Mouse (Mus musculus): Measurements from ENCODE around the gene G6pc3.
A peak's percentile ranks its signal among the peaks of the same experiment; 100 is the strongest.

G6pc3 gene

DNA sequence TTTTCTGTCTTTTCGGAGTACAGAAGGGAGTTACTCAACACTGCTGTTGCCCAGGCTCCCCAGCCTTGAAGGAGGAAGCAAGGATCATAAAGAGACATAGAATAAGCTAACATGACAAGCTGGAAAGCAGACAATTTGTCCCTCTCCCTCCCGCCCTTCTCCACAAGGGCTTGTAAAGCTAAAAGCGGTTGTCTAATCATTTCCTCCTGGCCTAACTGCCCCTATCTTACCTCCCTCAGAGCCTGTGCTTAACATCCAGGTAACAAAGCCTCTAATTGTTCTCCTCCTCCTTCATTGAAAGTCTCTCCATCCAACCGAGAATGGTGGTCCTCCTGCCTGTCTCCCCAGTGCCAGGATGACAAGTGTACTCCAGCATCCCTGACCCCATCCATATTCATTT lies 1.4 kb downstream of the G6pc3 start:
- DNase-seq, result no peak

DNA sequence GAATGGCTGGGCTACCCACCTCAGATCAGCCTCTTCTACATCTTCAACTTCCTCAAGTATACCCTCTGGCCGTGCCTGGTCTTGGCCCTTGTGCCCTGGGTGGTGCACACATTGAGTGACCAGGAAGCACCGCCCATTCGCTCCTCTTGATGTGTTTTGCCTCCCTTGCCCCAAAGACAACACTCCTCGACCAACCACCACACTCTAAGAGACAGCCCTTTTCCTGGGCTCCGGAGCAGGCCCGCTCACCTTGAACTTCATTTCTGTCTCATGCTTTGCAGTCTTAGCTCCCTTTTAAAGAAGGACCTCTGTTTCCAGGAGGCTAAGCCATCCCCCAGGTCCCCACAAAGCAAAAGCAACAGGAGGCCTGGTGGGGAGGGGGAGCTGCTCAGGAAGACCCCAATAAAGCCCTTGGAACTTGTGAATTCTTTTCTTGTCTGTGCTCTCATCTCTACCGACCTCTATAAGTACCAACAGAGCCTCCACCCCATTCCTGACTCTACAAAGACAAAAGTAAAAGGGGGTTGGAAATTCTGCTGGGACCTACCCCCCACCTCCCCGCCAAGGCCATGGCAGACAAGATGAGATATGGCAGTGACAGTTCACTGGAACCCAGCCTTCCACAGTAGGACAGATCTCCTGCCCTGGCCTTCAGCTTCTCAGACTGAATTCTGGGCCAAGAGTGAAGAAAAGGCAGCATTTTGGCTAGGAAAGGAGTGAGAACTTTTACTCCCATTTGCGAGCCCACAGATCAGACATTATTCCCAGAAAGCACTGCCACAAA lies 4.4 kb downstream of the G6pc3 start:
- no peak for DNase-seq

DNA sequence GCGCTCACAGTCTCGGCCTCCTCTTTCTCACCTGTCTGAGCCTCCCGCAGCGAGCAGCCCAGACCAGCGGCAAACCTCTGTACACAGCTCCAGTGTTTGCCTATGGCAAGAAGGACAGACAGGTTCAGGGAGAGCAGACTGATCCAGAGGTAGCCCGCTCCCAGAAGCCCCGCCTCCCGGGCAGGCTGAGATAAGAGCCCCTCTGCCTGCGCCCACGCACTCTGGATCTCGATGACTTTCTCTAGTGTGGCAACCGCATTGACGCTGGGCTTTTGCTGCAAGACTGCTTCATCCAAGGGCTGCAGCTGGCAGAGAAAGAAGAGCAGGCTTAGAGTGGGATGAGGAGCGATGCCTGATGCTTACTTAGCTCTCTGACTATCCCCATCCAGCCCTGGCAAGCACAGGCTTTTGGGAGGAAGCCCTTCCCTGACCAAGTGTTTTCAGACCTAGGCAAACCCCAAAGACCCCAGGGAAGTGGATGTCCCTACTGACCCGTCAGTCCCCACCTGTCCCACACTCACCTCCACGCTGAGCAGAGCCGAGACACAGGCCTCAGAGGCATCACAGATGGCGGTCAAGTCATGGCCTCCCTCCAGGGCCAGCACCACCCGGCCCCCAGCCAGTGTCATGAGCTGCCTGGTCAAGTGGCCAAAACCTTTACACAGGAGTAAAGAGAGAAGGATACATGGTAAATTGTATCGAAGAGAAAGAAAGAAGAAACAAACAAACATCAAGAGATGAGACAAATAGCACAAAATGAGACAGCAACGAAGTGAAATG lies 6.8 kb downstream of the G6pc3 start:
- peak in 1 of 2 experiments; percentile 26 for DNase-seq

DNA sequence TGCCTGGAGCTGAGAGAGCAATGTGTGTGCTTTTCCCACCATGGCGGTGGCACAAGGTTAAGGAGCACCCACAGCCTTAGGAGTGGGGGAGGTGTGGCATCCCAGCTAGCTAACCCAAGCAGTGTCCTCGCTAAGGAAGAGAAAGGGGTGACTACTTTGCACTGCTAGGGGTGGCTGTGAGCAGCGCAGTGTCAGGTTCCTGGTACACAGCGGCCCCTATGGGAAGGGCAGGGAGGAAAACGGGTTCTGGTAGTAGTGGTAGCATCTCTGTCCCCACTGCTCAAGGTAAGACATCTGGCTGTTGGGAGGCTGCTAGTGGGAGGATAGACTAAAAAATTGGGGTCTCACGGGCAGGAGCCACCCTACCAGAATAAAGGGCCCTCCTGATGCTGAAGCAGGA lies 8.8 kb downstream of the G6pc3 start:
- DNase-seq, result no peak

DNA sequence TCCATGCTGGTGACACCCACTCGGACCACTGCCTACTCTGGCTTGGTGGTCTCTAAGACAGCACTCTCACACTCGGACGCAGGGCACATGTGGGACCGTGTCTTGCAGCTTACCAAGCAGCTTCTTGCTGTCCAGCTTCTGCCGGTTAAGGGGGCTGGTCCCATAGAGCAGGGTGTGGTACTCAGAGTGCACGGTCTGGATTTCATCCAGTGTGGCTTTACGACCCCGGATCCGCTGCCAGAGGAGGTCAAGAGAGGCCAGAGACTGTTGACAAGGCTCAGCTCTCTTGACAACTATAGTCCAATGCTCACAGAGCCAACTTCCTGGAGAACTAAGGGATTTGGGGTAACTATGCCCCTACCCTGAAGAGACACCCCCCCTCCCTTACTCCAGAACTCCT lies 10.4 kb downstream of the G6pc3 start:
- peak in 1 of 2 experiments; percentile 42 for DNase-seq

DNA sequence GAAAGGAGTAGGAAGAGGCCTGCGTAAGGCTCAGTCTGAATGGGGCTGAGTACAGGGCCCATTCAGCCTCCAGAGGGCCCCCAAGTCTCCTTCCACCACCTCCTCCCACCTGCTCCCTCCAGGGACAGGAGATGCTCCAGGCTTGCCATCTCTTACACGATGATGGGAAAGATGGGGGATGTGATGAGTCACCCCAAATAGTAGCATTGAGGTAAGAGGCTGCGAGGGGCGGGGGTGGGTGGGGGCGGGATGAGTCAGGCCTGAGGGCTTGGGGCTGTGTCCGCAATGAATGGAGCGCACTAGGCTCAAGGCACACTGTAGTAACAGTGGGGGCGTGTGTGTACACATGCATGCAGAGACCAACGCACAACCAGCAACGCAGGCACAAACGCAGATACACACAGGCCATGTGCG lies 12.0 kb downstream of the G6pc3 start:
- DNase-seq, result no peak

GRCm38 (mm10) chr11:102206481-102206880 lies 17.1 kb downstream of the G6pc3 start:
- peak in 1 of 2 experiments; percentile 25 for DNase-seq

DNA sequence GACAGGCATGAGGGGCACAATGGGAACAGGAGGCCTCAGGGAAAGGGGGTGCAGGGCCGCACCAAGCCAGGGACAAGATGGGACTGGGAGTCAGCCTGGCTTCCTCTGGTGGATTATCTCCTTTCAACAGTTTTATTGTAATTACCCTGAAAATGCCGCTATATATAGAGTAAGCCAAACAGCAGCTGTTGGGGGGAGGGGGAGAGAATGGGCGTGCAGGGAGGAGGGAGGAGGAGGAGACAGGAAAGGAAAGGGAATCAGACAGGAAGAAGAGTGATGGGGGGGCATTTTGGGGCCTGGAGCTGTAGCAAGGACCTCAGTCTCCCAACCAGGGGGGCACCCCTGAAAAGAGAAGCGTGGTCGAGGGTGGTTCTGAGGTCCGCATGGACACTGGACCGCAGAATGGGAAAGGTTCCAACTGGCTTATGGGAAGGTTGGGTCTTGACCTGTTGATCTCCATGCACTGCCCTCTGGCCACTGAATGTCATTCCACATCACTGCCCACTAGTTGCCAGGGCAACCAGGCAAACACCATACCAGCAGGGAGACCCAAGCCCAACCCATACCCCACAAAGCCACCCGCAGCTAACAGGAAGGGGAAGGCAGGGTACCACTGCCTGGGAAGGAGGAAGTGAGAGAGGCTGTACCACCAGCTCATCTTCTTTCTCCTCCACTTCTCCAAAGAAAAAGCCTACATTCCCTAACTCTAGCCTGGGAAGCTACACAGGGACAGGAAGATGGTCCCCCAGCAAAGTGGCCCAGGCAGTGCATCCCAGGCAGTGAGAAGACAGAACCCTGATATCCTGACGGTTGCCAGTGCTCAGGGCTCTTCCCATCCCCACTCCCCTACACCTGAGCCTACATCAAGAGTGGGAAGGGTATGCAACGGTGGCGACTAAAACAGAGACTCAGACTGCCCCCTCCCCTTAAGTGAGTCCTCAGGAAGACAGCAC lies 18.7 kb downstream of the G6pc3 start:
- peak; percentile 64 to 68 for DNase-seq

DNA sequence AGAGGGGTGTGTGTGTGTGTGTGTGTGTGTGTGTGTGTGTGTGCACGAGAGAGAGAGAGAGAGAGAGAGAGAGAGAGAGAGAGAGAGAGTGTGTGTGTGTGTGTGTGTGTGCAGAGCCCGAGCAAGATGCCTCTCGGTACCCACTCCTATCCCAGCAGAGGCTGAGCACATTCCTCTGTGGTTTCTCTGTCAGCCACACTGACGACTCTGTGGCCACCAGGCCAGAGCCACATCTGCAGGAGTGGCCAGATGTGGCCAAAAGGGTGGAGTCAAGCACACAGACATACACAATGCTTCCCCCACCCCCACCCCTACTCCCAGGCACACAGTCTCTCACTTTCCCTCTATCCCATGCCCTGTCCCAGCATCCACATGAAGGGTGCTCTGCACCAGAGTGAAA lies 19.4 kb downstream of the G6pc3 start:
- peak in 1 of 2 experiments; percentile 42 for DNase-seq

- peak; percentile 53 to 69 for DNase-seq
These were observed 20.3 kb downstream of the G6pc3 start for GRCm38 (mm10) chr11:102209742-102210141.

GRCm38 (mm10) chr11:102210185-102210584 lies 20.8 kb downstream of the G6pc3 start:
- peak in 1 of 2 experiments; percentile 49 for DNase-seq

DNA sequence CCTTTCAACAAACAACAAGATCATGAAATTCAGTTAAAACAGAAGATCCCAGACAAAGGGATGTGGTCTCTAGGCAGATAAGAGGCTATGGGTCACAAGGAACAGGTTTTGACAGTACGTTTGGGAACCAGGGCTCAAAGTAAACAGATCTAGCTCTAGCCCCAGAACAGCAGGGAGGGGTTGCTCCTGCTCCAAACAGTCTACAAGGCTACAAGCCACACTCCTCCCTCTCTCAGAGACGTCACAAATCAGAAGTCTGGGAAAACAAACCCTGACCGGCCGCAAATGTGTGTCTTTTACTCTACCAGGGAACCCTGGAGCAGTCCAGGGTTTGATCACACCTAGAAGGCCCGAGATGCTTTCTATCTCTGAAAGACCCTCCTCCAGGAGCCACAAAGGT lies 21.6 kb downstream of the G6pc3 start:
- DNase-seq, result no peak

DNA sequence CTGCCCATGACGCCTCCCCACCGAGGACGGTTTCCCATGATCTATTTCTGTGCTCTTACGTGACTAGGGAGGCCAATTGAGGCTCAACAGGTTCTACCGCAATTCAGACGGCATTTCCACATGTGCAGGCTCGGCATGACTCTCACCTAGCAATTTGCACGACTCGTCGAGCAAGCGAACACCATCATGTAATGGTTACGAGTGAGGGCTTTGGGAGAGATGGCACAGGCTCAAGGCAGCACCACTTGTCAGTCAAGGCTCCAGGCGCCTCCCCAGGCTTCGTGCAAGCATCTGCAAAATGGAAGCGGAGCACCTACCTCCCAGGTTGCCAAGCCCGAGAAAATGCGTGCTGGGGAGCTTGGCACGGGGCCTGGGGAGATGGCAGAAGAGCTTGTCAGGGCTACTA lies 22.5 kb downstream of the G6pc3 start:
- DNase-seq, result peak in 1 of 2 experiments; percentile 29

- peak in 1 of 2 experiments; percentile 57 for DNase-seq
These were observed 25.2 kb downstream of the G6pc3 start for GRCm38 (mm10) chr11:102214430-102215156.

- DNase-seq, result peak in 1 of 2 experiments; percentile 21
These were observed 26.1 kb downstream of the G6pc3 start for GRCm38 (mm10) chr11:102215511-102215910.

GRCm38 (mm10) chr11:102216056-102216885 lies 26.9 kb downstream of the G6pc3 start:
- DNase-seq, result peak; percentile 72 to 90

DNA sequence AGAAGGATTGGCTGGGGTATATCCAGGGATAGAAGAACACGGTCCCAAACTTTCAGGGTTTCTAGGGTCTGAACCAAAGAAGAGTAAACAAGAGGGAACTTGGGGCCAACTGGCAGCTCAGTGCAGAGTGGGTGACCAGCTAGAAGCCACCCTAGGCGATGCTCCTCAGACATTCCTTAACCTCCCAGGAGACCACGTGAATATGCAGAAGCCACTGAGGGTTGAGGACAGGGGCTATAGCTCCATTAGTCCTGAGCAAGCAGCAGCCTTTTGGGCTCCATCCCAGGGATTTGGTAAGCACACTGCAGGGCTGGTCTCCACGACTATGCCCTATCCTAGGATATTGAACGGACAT lies 27.4 kb downstream of the G6pc3 start:
- DNase-seq, result peak in 1 of 2 experiments; percentile 45

DNA sequence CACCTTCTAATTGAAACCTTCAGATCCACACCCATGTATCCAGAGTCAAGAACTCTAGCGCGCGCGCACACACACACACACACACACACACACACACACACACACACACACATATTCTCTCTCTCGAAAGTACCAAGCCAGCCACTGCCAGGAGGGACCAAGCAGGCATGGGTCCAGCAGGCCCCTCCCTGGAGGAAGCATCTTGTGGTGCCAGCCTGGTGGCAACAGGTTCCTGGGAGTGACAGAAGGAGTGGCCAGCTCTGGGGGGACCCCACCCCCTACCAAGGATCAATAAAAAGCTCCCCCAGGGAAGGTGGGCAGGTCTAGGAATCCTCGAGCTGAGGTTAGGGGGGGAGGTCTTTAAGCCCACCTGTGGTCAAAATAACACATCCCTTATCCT lies 28.0 kb downstream of the G6pc3 start:
- peak in 1 of 2 experiments; percentile 62 for DNase-seq

DNA sequence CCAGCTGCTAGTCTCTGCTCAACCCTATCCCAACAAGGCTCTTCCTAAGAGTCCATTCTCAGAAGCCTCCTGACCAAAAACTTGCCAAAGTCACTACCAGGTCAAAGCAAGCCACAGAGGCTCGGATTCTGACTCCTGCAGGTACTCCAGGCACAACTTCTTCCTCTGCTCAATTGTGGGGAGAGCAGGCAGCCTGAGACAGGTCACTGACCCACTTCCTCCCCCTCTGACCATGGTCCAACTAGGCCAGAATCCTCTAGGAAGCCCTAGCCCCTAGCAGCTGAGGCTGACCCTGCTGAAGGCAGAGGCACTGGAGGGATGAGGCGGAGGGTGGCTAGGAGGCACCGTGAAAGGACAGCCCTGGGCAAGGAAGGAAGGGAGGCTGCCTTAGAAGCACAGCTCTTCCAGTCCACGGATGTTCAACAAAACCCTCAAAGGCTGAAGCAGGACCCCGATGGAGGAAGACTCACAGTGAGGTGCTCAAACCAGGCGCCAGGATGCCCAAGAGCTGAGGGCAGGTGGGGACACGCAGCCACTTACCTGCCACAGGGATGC lies 28.5 kb downstream of the G6pc3 start:
- peak in 1 of 2 experiments; percentile 33 for DNase-seq

DNA sequence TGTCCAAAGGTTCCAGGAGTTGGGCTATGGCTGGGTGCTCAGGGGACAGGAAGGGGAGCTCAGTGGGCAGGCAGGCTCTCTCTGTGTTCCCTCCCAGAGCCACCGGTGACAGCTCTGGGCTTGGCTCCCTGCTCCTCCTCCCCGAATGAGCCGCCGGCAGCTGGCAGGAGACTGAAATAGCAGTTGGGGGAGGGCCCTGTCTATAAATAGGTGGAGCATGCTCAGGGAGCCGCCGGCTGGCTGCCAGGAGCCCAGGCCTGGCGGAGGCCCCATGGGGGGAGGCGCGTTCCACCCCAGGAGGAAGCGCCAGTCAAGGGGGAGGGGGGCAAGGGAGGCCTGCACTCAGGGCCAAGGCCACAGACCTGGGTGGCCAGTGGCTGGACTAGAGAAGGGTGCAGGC lies 29.4 kb downstream of the G6pc3 start:
- peak; percentile 95 to 98 for DNase-seq
